Mouse (Mus musculus) Patski (cell line): ENCODE measurements around the gene Aloxe3. TPM values are rescaled to one million over a fixed set of nuclear protein-coding genes. Genes with fewer than 3 reads are reported as not detected.

ENCODE experiments used
- ATAC-seq: fragments of 100-300 bp; one replicate; pipeline ENCODE4 v1.8.0; 2021
- CTCF ChIA-PET: fragments of 350-600 bp; sonication (Branson Sonifier 250); formaldehyde crosslinking; loops from one replicate; lab custom pipeline; 2022; ENCODE audit warnings: inconsistent platforms; lab: Charles Lee
- POLR2A ChIA-PET: fragments of 350-600 bp; sonication (Branson Sonifier 250); formaldehyde crosslinking; loops from one replicate; lab custom pipeline; 2022; ENCODE audit warnings: antibody characterized with exemption, inconsistent platforms; lab: Charles Lee
- DNase-seq: peaks from one replicate; pipeline ENCODE4 v3.0.0-alpha.2; 2011; ENCODE audit warnings: low read depth, low spot score
- H3K27me3 ChIP-seq: fragments of 371-371 bp; one replicate; pipeline ENCODE4 v1.5.1; 2021
- CTCF ChIP-seq: fragments of 100-300 bp; IDR thresholded peaks from one replicate; pipeline ENCODE4 v1.5.1; 2021
- in situ Hi-C: fragments of 300-500 bp; cut with MboI; formaldehyde crosslinking; loops from 3 replicates; pipeline ENCODE4 v1.11.1; 2018; ENCODE audit warnings: low pct_unique_long_range_greater_than_20kb, mixed read lengths
- polyA plus RNA-seq: library from polyadenylated mRNA; unstranded; gene quantifications from one replicate; pipeline ENCODE4 v1.2.3, GENCODE M21; 2021

The Aloxe3 gene
- polyA plus RNA-seq, 1 experiment from 2014 or later, result 0.36 TPM

- H3K27me3 ChIP-seq, result no peaks in the 10 kb centered on the region
- in situ Hi-C loops, result no loop called here
- no peak for DNase-seq
- ChIA-PET POLR2A (interaction anchor here (1.0 to 3.2 kb wide), 4 partner anchors 10 to 43 kb away, joined by 3 to 16 read pairs (median 4); no protein-coding TSS in a partner anchor), CTCF (interaction anchor here (0.7 to 1.8 kb wide), 3 partner anchors 13 to 44 kb away, joined by 3 to 5 read pairs (median 4); partner anchors contain the start of gene Per1)
- no peak for TF ChIP-seq CTCF
- ATAC-seq, result no peak
Observed at GRCm38 (mm10) chr11:69110319-69111046, 15.2 kb upstream of the Aloxe3 start.

GRCm38 (mm10) chr11:69111051-69111810 lies 14.5 kb upstream of the Aloxe3 start:
- H3K27me3 ChIP-seq, result no peaks in the 10 kb centered on the region
- no peak for TF ChIP-seq CTCF
- no peak for DNase-seq
- POLR2A ChIA-PET, result interaction anchor here (1.0 to 3.2 kb wide), 3 partner anchors 11 to 17 kb away, joined by 3 to 16 read pairs (median 4); no protein-coding TSS in a partner anchor
- no peak for ATAC-seq
- in situ Hi-C loops, result no loop called here
- CTCF ChIA-PET, result interaction anchor here (1.4 to 1.8 kb wide), 2 partner anchors 8 to 14 kb away, joined by 5 read pairs; no protein-coding TSS in a partner anchor

GRCm38 (mm10) chr11:69111865-69112264 lies 13.8 kb upstream of the Aloxe3 start:
- DNase-seq, result no peak
- no peaks in the 10 kb centered on the region for H3K27me3 ChIP-seq

GRCm38 (mm10) chr11:69114018-69114417 lies 11.7 kb upstream of the Aloxe3 start:
- ChIA-PET POLR2A (no interaction called here), CTCF (interaction anchor here (1.4 to 2.5 kb wide), 3 partner anchors 19 to 54 kb away, joined by 4 to 7 read pairs (median 5); partner anchors contain the start of genes Borcs6 and Per1)
- DNase-seq (no peak), ATAC-seq (no peak)
- H3K27me3 ChIP-seq, result no peaks in the 10 kb centered on the region
- TF ChIP-seq CTCF, result no peak
- in situ Hi-C loops, result no loop called here

More at GRCm38 (mm10) chr11:69111865-69112264, 13.8 kb upstream of the Aloxe3 start:
- in situ Hi-C loops, result no loop called here
- TF ChIP-seq CTCF, result no peak
- ChIA-PET POLR2A (interaction anchor here (3.2 kb wide), 1 partner anchor 11 kb away, joined by 16 read pairs; no protein-coding TSS in a partner anchor), CTCF (interaction anchor here (1.4 to 2.5 kb wide), 2 partner anchors 9 to 45 kb away, joined by 5 to 7 read pairs; no protein-coding TSS in a partner anchor)
- no peak for ATAC-seq

GRCm38 (mm10) chr11:69114621-69115020 lies 11.1 kb upstream of the Aloxe3 start:
- in situ Hi-C loops, result no loop called here
- H3K27me3 ChIP-seq, result no peaks in the 10 kb centered on the region
- no peak for ATAC-seq
- CTCF ChIA-PET, result interaction anchor here (1.4 kb wide), 1 partner anchor 55 kb away, joined by 4 read pairs; the partner anchor contains the start of gene Borcs6
- POLR2A ChIA-PET, result no interaction called here
- no peak for TF ChIP-seq CTCF
- no peak for DNase-seq

GRCm38 (mm10) chr11:69116843-69117242 lies 8.9 kb upstream of the Aloxe3 start:
- POLR2A ChIA-PET, result interaction anchor here (0.7 kb wide), 1 partner anchor 17 kb away, joined by 3 read pairs; no protein-coding TSS in a partner anchor
- H3K27me3 ChIP-seq, result no peaks in the 10 kb centered on the region

GRCm38 (mm10) chr11:69117737-69118695 lies 7.7 kb upstream of the Aloxe3 start:
- DNase-seq (no peak), ATAC-seq (peak; percentile 31)
- CTCF ChIA-PET, result interaction anchor here (1.3 to 1.6 kb wide), 2 partner anchors 25 to 54 kb away, joined by 4 to 6 read pairs; no protein-coding TSS in a partner anchor
- POLR2A ChIA-PET, result interaction anchor here (1.0 kb wide), 1 partner anchor 55 kb away, joined by 7 read pairs; no protein-coding TSS in a partner anchor
- no peak for TF ChIP-seq CTCF
- in situ Hi-C loops, result no loop called here
- H3K27me3 ChIP-seq, result no peaks in the 10 kb centered on the region

More at GRCm38 (mm10) chr11:69116843-69117242, 8.9 kb upstream of the Aloxe3 start:
- CTCF ChIA-PET, result no interaction called here
- DNase-seq (no peak), ATAC-seq (no peak)
- in situ Hi-C loops, result no loop called here
- TF ChIP-seq CTCF, result no peak

GRCm38 (mm10) chr11:69118765-69119164 lies 6.9 kb upstream of the Aloxe3 start:
- DNase-seq, result no peak
- ChIA-PET POLR2A (interaction anchor here (0.9 to 1.0 kb wide), 2 partner anchors 18 to 55 kb away, joined by 3 to 7 read pairs; no protein-coding TSS in a partner anchor), CTCF (interaction anchor here (1.3 to 1.6 kb wide), 2 partner anchors 26 to 55 kb away, joined by 4 to 6 read pairs; no protein-coding TSS in a partner anchor)
- no peak for ATAC-seq
- no peaks in the 10 kb centered on the region for H3K27me3 ChIP-seq
- no peak for TF ChIP-seq CTCF
- in situ Hi-C loops, result no loop called here
